Mouse (Mus musculus): ENCODE measurements around the gene Gucy2c. TPM values are rescaled to one million over a fixed set of nuclear protein-coding genes. Genes with fewer than 3 reads are reported as not detected.

Gene Gucy2c
- polyA plus RNA-seq, 1 experiment from 2014 or later, result 0.17 TPM

GRCm38 (mm10) chr6:136679381-136679780 is 102.2 kb downstream of the Gucy2c start:
- Histone ChIP-seq H3K9ac (no peak overlapping the region), H3K27me3 (no peaks in the 10 kb centered on the region), H3K4me1 (replicated peaks) (no peaks in the 10 kb centered on the region), H3K4me3 (no peak overlapping the region), H3K9me3 (no peaks in the 10 kb centered on the region), H3K27ac (replicated peaks) (no peak overlapping the region), H3K36me3 (no peaks in the 10 kb centered on the region), H3K4me2 (no peak overlapping the region)
- no peak for ATAC-seq (ENCODE audit: low FRiP score, low read depth)
- WGBS, result 38% methylated on average over 2 of the region's 2 CpGs

- Histone ChIP-seq H3K9ac (no peak overlapping the region), H3K9me3 (no peaks in the 10 kb centered on the region), H3K4me1 (replicated peaks) (no peaks in the 10 kb centered on the region), H3K4me3 (no peak overlapping the region), H3K4me2 (no peak overlapping the region), H3K27ac (replicated peaks) (no peak overlapping the region), H3K27me3 (no peaks in the 10 kb centered on the region), H3K36me3 (no peaks in the 10 kb centered on the region)
- no peak for ATAC-seq (ENCODE audit: low FRiP score, low read depth)
- 95% methylated on average over 6 of the region's 6 CpGs for WGBS
These were observed 106.6 kb downstream of the Gucy2c start for GRCm38 (mm10) chr6:136674935-136675334.

GRCm38 (mm10) chr6:136672467-136672866 is 109.1 kb downstream of the Gucy2c start:
- H3K4me2 ChIP-seq, result no peak overlapping the region
- 68% methylated on average over 7 of the region's 7 CpGs for WGBS

GRCm38 (mm10) chr6:136669274-136669673 is 112.3 kb downstream of the Gucy2c start:
- H3K9ac ChIP-seq, result no peak overlapping the region
- no peaks in the 10 kb centered on the region for H3K36me3 ChIP-seq
- H3K9me3 ChIP-seq, result no peaks in the 10 kb centered on the region
- H3K4me2 ChIP-seq, result no peak overlapping the region
- no peaks in the 10 kb centered on the region for H3K4me1 ChIP-seq (replicated peaks)
- no peak overlapping the region for H3K27ac ChIP-seq (replicated peaks)
- WGBS, result 36% methylated on average over 5 of the region's 5 CpGs
- no peak for ATAC-seq (ENCODE audit: low FRiP score, low read depth)
- H3K27me3 ChIP-seq, result no peaks in the 10 kb centered on the region
- H3K4me3 ChIP-seq, result no peak overlapping the region

More at GRCm38 (mm10) chr6:136672467-136672866, 109.1 kb downstream of the Gucy2c start:
- ATAC-seq (ENCODE audit: low FRiP score, low read depth), result no peak
- Histone ChIP-seq H3K9me3 (no peaks in the 10 kb centered on the region), H3K4me3 (no peak overlapping the region), H3K27ac (replicated peaks) (no peak overlapping the region), H3K27me3 (no peaks in the 10 kb centered on the region), H3K9ac (no peak overlapping the region), H3K4me1 (replicated peaks) (no peaks in the 10 kb centered on the region), H3K36me3 (no peaks in the 10 kb centered on the region)

GRCm38 (mm10) chr6:136668266-136668986 is 113.1 kb downstream of the Gucy2c start:
- H3K4me2 ChIP-seq, result no peak overlapping the region
- no peak overlapping the region for H3K27ac ChIP-seq (replicated peaks)
- no peaks in the 10 kb centered on the region for H3K9me3 ChIP-seq
- H3K9ac ChIP-seq, result no peak overlapping the region
- no peaks in the 10 kb centered on the region for H3K27me3 ChIP-seq
- H3K36me3 ChIP-seq, result no peaks in the 10 kb centered on the region
- ATAC-seq (ENCODE audit: low FRiP score, low read depth), result no peak
- H3K4me3 ChIP-seq, result no peak overlapping the region
- 61% methylated on average over 14 of the region's 14 CpGs for WGBS
- no peaks in the 10 kb centered on the region for H3K4me1 ChIP-seq (replicated peaks)

- no peak overlapping the region for H3K4me3 ChIP-seq
- no peaks in the 10 kb centered on the region for H3K9me3 ChIP-seq
- no peak for ATAC-seq (ENCODE audit: low FRiP score, low read depth)
- 24% methylated on average over 11 of the region's 11 CpGs for WGBS
- H3K9ac ChIP-seq, result no peak overlapping the region
- no peaks in the 10 kb centered on the region for H3K36me3 ChIP-seq
- no peak overlapping the region for H3K27ac ChIP-seq (replicated peaks)
- peak overlapping the region; percentile 52; the same call in 1 of the 2 replicates for H3K4me2 ChIP-seq
- peaks cover 27% of the 10 kb centered on the region for H3K27me3 ChIP-seq
- peaks cover 6% of the 10 kb centered on the region; the same call in 1 of the 2 replicates for H3K4me1 ChIP-seq (replicated peaks)
These were observed 119.5 kb downstream of the Gucy2c start for GRCm38 (mm10) chr6:136662063-136662462.

- WGBS, result 2% methylated on average over 19 of the region's 19 CpGs
- no peak for ATAC-seq (ENCODE audit: low FRiP score, low read depth)
- H3K27ac ChIP-seq (replicated peaks), result no peak within 1 kb of the TSS
- peak within 1 kb of the TSS; percentile 18; the same call in 1 of the 2 replicates for H3K4me3 ChIP-seq
- H3K36me3 ChIP-seq, result no peaks in the 10 kb centered on the region
- peak within 1 kb of the TSS; percentile 52 for H3K4me2 ChIP-seq
- H3K9ac ChIP-seq, result no peak within 1 kb of the TSS
- peaks cover 27% of the 10 kb centered on the region for H3K27me3 ChIP-seq
- H3K4me1 ChIP-seq (replicated peaks), result peaks cover 6% of the 10 kb centered on the region; the same call in 1 of the 2 replicates
- no peaks in the 10 kb centered on the region for H3K9me3 ChIP-seq
These were observed 119.9 kb downstream of the Gucy2c start, which contains the start of gene Plbd1 for GRCm38 (mm10) chr6:136661706-136662016. TSS of gene Plbd1 (minus strand) at chr6:136661928.

- Histone ChIP-seq H3K36me3 (no peaks in the 10 kb centered on the region), H3K4me1 (replicated peaks) (peaks cover 6% of the 10 kb centered on the region; the same call in 1 of the 2 replicates), H3K9ac (no peak overlapping the region), H3K27ac (replicated peaks) (no peak overlapping the region), H3K27me3 (peaks cover 27% of the 10 kb centered on the region), H3K4me3 (peak overlapping the region; percentile 18; the same call in 1 of the 2 replicates), H3K9me3 (no peaks in the 10 kb centered on the region), H3K4me2 (peak overlapping the region; percentile 52)
- no peak for ATAC-seq (ENCODE audit: low FRiP score, low read depth)
- WGBS, result 21% methylated on average over 34 of the region's 34 CpGs
These were observed 120.5 kb downstream of the Gucy2c start for GRCm38 (mm10) chr6:136660831-136661705.

GRCm38 (mm10) chr6:136659226-136659625 is 122.3 kb downstream of the Gucy2c start:
- H3K4me3 ChIP-seq, result no peak overlapping the region
- no peaks in the 10 kb centered on the region for H3K9me3 ChIP-seq
- H3K4me1 ChIP-seq (replicated peaks), result peaks cover 6% of the 10 kb centered on the region; the same call in 1 of the 2 replicates
- H3K9ac ChIP-seq, result no peak overlapping the region
- no peaks in the 10 kb centered on the region for H3K36me3 ChIP-seq
- WGBS, result 92% methylated on average over 9 of the region's 9 CpGs
- no peak for ATAC-seq (ENCODE audit: low FRiP score, low read depth)
- H3K27ac ChIP-seq (replicated peaks), result no peak overlapping the region
- H3K27me3 ChIP-seq, result peaks cover 27% of the 10 kb centered on the region
- H3K4me2 ChIP-seq, result no peak overlapping the region

GRCm38 (mm10) chr6:136658303-136658702 is 123.3 kb downstream of the Gucy2c start:
- Histone ChIP-seq H3K4me3 (no peak overlapping the region), H3K4me2 (no peak overlapping the region), H3K27ac (replicated peaks) (no peak overlapping the region), H3K9ac (no peak overlapping the region), H3K27me3 (peaks cover 27% of the 10 kb centered on the region), H3K4me1 (replicated peaks) (peaks cover 6% of the 10 kb centered on the region; the same call in 1 of the 2 replicates), H3K36me3 (no peaks in the 10 kb centered on the region), H3K9me3 (no peaks in the 10 kb centered on the region)
- ATAC-seq (ENCODE audit: low FRiP score, low read depth), result no peak
- WGBS, result 85% methylated on average over 4 of the region's 4 CpGs

- Histone ChIP-seq H3K36me3 (no peaks in the 10 kb centered on the region), H3K4me2 (no peak overlapping the region), H3K4me1 (replicated peaks) (no peaks in the 10 kb centered on the region), H3K27ac (replicated peaks) (no peak overlapping the region), H3K9me3 (no peaks in the 10 kb centered on the region), H3K4me3 (no peak overlapping the region), H3K27me3 (peaks cover 5% of the 10 kb centered on the region; the same call in 1 of the 2 replicates), H3K9ac (no peak overlapping the region)
- WGBS, result 72% methylated on average over 11 of the region's 11 CpGs
- no peak for ATAC-seq (ENCODE audit: low FRiP score, low read depth)
These were observed 125.8 kb downstream of the Gucy2c start for GRCm38 (mm10) chr6:136655786-136656185.

GRCm38 (mm10) chr6:136654470-136654869 is 127.1 kb downstream of the Gucy2c start:
- H3K9ac ChIP-seq, result no peak overlapping the region
- no peak overlapping the region for H3K4me2 ChIP-seq
- H3K27ac ChIP-seq (replicated peaks), result no peak overlapping the region
- no peaks in the 10 kb centered on the region for H3K9me3 ChIP-seq
- WGBS, result 90% methylated on average over 20 of the region's 20 CpGs
- H3K4me1 ChIP-seq (replicated peaks), result no peaks in the 10 kb centered on the region
- no peak overlapping the region for H3K4me3 ChIP-seq
- no peaks in the 10 kb centered on the region for H3K27me3 ChIP-seq
- no peaks in the 10 kb centered on the region for H3K36me3 ChIP-seq
- no peak for ATAC-seq (ENCODE audit: low FRiP score, low read depth)
